Mouse (Mus musculus): ENCODE data around the gene Snx21.

Snx21 gene

DNA sequence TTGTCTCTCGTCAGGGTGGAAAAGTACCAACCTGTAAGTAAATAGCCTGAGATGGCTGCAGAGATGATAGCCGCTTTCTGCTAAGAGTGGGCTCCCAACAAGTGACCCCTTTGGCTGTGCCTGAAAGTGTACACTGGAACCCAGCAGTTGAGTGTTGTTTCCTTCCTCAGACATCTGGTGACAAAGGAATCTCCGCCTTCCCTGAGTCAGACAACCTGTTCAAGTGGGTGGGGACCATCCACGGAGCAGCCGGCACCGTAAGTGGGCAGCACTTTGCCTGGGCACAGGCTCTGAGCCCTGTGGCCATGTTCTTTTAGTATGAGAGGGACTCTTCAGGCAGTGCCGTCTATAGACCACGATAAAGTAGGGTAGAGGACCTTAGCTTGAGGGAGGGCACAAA lies 14.5 kb upstream of the Snx21 start:
- DNase-seq, result no peak

DNA sequence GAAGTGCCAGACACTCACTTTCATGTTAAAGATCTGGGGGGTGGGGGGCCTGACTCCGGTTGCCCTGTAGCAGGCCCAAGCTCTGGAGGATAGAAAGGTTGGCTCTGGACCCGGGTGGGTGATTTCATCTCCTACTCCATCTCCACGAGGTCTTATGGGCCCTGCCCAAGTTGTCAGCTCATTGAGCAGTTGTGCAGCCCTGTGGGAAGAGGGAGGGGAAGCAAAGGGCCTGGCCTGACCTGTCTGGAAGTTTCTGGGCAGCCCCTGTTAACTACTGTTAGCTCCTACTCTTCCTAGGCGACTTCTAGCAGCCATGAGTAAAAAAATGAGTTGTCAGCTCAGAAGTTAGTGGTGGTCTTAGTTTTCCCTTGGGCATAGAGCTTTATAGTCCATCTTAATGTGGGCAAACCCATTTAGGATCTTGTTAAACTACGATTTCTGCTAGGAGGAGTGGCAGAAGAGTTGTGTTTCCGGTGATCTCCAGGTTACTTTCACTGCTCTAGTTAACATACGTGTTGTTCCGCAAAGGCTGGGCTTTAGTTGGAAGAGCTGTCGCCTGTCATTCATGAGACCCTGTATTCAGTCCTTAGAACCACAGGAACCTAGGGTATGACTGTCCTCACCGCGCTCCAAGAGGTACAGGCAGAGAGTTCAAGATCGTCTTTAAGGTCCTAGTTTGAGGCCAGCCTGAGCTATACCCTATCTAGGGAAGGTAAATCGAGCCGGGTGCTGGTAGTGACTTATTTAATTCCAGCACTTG lies 12.2 kb upstream of the Snx21 start:
- DNase-seq, result no peak

GRCm38 (mm10) chr2:164773989-164774364 lies 11.6 kb upstream of the Snx21 start:
- DNase-seq, result no peak

DNA sequence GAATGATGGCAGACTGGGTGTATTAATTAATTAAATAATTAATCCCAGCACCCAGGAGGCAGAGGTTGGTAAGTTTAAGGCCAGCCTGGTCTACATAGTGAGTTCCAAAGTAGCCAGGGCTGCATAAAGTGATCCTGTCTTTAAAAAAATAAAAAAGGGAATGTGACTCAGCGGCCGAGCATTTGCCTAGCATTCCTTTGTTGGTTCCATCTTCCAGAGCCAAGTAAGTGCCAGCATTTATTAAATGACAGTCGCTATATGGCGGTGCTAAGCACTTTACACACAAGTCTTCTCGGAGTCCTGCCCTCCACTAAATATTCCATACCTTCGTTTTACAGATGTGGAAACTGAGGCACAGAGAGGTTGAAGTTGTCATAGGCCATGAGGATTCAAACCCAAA lies 9.5 kb upstream of the Snx21 start:
- no peak for DNase-seq

DNA sequence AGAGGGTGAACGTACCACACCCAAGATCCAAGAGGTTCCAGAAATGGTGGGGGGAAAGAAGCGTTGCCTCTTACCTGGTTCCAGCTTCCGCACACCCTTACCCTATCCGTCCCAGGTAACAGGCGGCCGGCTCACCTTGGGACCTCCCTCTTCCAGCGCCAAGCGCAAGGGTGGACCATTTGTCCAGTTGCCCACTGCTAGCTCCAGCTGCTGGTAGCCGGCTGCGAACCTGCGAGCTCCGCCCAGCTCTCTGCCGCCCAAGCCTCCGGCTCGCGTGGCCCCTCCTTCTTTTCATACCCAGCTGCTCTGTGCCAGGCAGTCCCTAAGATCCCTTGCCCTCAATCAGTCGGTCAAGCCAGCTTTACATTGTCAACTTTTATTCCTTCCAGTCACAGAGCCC lies 8.8 kb upstream of the Snx21 start:
- no peak for DNase-seq

GRCm38 (mm10) chr2:164777246-164778014 lies 8.2 kb upstream of the Snx21 start:
- DNase-seq, result no peak

DNA sequence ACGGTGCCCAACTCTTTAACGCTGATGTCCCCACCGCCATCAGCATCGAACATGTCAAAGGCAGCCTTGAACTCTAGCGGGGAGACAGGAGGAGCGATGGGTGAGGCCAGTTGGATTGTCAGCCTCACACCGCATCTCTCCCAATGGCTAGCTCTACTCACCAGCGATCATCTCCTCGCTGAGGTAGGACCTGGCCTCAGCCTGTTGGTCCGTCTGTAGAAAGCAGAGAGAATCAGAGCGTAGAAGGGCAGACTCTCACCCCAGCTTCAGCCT lies 7.7 kb upstream of the Snx21 start:
- DNase-seq, result no peak

DNA sequence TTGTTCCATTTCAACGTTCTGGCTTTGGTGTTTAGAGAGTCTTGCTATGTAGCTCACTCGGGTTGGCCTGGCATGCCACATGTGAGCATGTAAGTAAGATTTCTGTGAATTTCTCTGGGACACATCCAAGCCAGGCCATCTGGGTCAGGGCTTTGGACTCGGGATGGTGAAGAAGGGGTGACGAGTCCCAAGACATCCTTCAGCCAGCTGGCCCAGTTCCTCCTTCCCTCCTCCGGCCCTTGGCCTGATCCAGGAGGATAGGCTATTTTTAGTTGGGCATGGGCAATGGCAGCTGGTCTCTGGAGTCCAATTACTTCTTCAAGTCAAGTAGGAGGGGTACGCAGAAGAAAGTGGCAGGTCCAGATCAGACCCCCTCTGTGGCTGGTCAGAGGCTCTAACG lies 6.8 kb upstream of the Snx21 start:
- DNase-seq, result no peak

DNA sequence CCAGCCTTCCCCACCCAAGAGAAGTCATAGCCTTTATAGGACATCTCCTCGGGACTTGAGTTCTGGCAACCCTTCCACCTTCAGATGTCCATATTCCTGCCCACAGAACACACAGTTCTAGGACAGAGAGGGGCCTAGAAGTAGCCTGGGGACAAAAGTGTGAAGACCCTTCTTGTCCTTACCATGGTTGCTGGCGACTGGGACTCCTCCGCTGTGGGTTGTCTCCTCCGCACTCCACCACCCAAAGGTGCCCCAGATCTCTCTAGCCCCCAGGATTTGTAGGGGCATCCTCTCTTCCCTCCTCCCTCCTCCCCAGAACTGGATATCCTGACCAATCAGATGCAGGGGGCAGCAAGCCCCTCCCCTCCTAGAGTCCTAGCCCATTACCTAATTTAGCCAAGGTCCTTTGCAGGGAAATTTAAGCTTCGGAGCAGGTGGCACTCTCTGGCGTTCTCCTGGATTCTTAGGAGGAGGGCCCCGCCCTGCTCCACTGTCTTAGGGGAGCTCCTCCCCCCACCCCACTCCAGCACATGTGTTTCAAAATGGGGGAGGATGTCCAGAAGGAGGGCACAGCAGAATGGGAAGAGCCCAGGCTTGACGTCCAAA lies 6.0 kb upstream of the Snx21 start, which contains the start of gene Tnnc2:
Gene Tnnc2, minus strand, starts transcription at position 487 of the 606 bp plus-strand sequence.
- no peak for DNase-seq

- no peak for DNase-seq
Observed at GRCm38 (mm10) chr2:164781876-164782275, 3.7 kb upstream of the Snx21 start.

GRCm38 (mm10) chr2:164783926-164784581 lies 1.6 kb upstream of the Snx21 start:
- DNase-seq, result no peak

GRCm38 (mm10) chr2:164784869-164785420 lies 678 bp upstream of the Snx21 start:
- no peak for DNase-seq

- no peak for DNase-seq
Observed at GRCm38 (mm10) chr2:164786388-164786885, 814 bp downstream of the Snx21 start.

DNA sequence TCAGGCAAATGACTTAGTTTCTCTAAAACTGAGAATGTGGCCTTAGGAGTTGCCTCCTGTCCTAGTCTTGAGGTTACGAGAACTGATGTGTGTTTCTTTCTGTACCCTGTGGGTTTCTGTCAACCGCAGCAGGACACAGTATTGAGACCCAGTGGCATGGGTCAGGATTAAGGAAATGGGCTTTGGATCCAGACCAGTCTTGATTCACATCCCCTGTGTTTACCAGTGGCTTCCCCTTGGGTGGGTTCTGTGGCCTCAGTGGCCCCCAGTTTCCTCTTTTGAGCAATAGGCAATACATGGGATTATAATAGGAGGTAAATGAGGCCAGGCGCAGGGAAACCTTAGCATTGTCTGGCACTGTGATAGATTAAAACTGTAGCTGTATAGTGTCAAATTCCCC lies 1.4 kb downstream of the Snx21 start:
- no peak for DNase-seq

- DNase-seq, result no peak
Observed at GRCm38 (mm10) chr2:164787779-164788178, 2.2 kb downstream of the Snx21 start.

GRCm38 (mm10) chr2:164788411-164788810 lies 2.8 kb downstream of the Snx21 start:
- no peak for DNase-seq

- no peak for DNase-seq
Observed at GRCm38 (mm10) chr2:164790451-164790850, 4.8 kb downstream of the Snx21 start.

- no peak for DNase-seq
Observed at GRCm38 (mm10) chr2:164791841-164792261, 6.2 kb downstream of the Snx21 start.

DNA sequence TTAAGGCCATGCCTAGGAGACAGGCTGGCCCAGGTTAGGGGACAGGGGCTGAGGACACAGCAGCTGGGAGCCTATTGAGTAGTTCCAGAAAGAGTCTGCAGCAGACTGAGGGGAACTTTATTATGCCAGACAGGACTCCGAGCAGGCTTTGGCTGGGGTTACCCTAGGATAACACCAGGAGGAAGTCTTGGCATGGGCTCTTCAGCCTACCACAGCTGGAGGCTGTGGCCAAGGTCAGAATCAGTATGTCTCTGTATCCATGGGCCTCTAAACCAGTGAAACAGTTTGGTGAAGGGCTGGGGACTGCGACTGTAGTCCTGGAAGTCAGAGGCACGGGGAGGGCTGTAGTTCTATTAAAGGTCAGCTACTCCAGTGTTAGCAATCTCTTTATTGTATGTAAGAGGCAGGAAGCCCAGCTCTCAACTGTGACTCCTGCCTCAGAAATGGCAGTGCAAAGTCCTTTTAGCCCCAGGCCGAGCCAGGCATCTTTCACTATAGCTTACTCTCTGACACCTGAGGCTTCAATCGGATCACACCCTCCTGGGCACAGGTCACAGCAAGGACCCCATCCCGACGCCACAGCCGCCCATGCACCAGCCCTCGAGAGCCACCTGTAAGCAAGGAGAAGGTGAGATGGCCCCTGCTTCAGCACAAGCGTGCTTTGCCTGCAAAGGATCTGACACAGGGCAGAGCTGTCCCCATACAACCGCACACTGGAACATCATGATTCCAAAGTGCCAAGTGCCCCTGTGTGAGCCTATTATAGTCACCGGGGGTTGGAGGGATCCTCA lies 7.0 kb downstream of the Snx21 start:
- no peak for DNase-seq

GRCm38 (mm10) chr2:164793236-164793635 lies 7.6 kb downstream of the Snx21 start:
- DNase-seq, result peak; percentile 59

DNA sequence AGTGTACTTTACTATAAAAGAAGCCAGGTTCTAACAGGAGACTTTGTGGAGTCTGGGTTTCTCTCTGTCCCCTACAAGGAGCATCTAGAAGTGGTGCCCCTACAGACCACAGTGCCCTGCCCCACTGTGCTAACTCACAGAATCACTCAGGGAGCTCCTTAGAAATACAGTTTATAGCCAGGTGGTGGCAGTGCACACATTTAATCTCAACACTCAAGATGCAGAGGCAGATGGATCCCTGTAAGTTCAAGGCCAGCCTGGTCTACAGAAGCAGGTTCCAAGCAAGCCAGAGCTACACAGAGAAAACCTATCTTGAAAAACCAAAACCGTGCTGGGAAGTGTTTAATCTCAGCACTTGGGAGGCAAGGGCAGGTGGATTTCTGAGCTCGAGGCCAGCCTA lies 8.1 kb downstream of the Snx21 start:
- DNase-seq, result no peak

DNA sequence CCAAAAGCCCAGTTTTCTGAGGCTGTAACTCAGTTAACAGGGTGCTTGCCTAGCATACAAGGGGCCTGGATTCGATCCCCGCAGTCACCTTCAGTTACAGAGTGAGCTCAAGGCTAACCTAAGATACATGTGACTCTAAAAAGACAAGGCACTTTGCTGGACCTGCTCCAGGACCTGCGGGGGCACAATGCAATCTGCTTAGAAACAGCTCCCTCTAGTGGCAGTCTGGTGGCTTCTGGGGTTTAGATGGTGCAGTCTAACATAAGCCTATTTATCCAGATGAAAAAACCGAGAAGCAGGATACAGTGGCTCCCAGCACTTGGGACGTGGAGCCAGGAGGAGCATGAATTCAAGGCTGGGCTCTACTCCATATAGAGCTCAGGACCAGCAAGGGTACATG lies 8.7 kb downstream of the Snx21 start:
- DNase-seq, result peak; percentile 85
